Mouse (Mus musculus) stomach, embryonic 15.5 days (tissue): Measurements from ENCODE around the gene Ap2a1. TPM values are rescaled to one million over a fixed set of nuclear protein-coding genes. Genes with fewer than 3 reads are reported as not detected.

Experiments
- ATAC-seq: fragments of 200-750 bp; cut with Nextera tagmentation; 2 replicates; pipeline ENCODE4 v1.8.0; 2017; ENCODE audit warnings: low read depth, moderate number of reproducible peaks, moderate TSS enrichment; ENCODE audit not compliant: insufficient read depth, low FRiP score
- H3K27ac ChIP-seq: fragments of 300-500 bp; sonication (generic); 2 replicates; pipeline ENCODE4 v1.5.1; 2015; ENCODE audit warnings: mild to moderate bottlenecking, inconsistent platforms
- H3K27me3 ChIP-seq: fragments of 300-500 bp; sonication (generic); replicated peaks from 2 replicates; pipeline ENCODE4 v1.6.1; 2015; ENCODE audit warnings: inconsistent platforms
- H3K36me3 ChIP-seq: fragments of 300-500 bp; sonication (generic); 2 replicates; pipeline ENCODE4 v1.6.1; 2015; ENCODE audit warnings: inconsistent platforms
- H3K4me1 ChIP-seq: fragments of 300-500 bp; sonication (generic); 2 replicates; pipeline ENCODE4 v1.6.1; 2015; ENCODE audit warnings: inconsistent platforms
- H3K4me2 ChIP-seq: fragments of 300-500 bp; sonication (generic); 2 replicates; pipeline ENCODE4 v1.6.1; 2015; ENCODE audit warnings: mild to moderate bottlenecking, inconsistent platforms
- H3K4me3 ChIP-seq: fragments of 300-500 bp; sonication (generic); replicated peaks from 2 replicates; pipeline ENCODE4 v1.5.1; 2015; ENCODE audit warnings: inconsistent platforms
- H3K9ac ChIP-seq: fragments of 300-500 bp; sonication (generic); 2 replicates; pipeline ENCODE4 v1.6.1; 2015; ENCODE audit warnings: inconsistent platforms
- H3K9me3 ChIP-seq: fragments of 300-500 bp; sonication (generic); 2 replicates; pipeline ENCODE4 v1.6.1; 2016; ENCODE audit warnings: inconsistent platforms
- WGBS: fragments of 180-500 bp; shearing (Covaris S2); methylation state at CpG from one replicate; pipeline ENCODE4 v1.1.7; 2015; 5-methylcytosine and 5-hydroxymethylcytosine counted together
- polyA plus RNA-seq: library from polyadenylated mRNA; unstranded; fragments of >200 nt; fragmentation: Nextera tagmentation; extraction: Ambion mirVana; gene quantifications from 2 replicates; pipeline ENCODE4 v1.2.1, GENCODE M21; 2015

Gene Ap2a1
- polyA plus RNA-seq, 1 experiment from 2014 or later: 61.6 TPM

DNA sequence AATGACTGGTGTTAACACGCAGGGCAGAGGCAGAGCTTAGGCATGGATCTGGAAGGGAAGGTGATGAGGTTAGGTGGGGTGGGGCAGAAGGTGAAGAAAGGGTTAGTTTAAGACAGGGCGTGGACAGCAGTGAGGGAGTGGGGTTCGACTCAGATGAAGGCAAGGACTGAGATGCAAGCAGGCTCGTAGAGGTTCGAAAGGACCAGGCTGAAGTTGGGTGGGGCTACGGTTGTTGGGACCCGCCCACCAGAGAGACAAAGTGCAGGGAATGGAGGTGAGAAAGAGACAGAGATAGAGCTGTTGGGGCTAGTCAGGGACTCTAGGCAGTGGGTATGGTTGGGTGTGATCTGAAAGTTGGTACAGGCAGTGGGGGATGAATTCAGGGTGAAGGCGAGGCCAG is 33.0 kb upstream of the Ap2a1 start:
- H3K4me2 ChIP-seq: no peak overlapping the region
- no peaks in the 10 kb centered on the region for H3K9me3 ChIP-seq
- no peak overlapping the region for H3K4me3 ChIP-seq
- H3K4me1 ChIP-seq: no peaks in the 10 kb centered on the region
- no peaks in the 10 kb centered on the region for H3K27me3 ChIP-seq
- H3K36me3 ChIP-seq: no peaks in the 10 kb centered on the region
- WGBS: 57% methylated on average over 8 of the region's 8 CpGs
- no peak overlapping the region for H3K27ac ChIP-seq
- no peak for ATAC-seq
- H3K9ac ChIP-seq: no peak overlapping the region

DNA sequence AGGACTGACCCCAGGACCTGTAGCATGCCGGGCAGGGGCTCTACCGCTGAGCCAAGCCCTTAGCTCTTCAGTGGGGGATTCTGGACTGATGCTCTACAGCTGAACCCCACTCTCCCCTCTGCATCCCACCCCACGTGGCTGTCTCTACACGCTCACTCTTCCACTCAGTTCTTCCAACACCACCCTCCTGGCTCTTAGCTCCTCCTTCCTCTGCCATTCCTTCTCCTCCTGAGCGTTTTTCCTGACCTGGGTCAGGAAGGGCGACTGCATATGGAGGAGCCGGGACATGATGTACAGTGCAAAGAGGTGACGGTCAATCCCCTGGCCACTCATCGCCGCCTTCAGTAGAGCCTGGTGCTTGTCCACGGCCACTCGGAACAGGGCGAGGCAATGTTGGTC is 31.2 kb upstream of the Ap2a1 start:
- Histone ChIP-seq H3K9ac (no peak overlapping the region), H3K9me3 (no peaks in the 10 kb centered on the region), H3K4me3 (no peak overlapping the region), H3K27ac (no peak overlapping the region), H3K4me2 (no peak overlapping the region), H3K27me3 (no peaks in the 10 kb centered on the region), H3K36me3 (no peaks in the 10 kb centered on the region), H3K4me1 (no peaks in the 10 kb centered on the region)
- 84% methylated on average over 13 of the region's 13 CpGs for WGBS
- no peak for ATAC-seq

- no peaks in the 10 kb centered on the region for H3K9me3 ChIP-seq
- H3K9ac ChIP-seq: no peak overlapping the region
- no peak overlapping the region for H3K4me2 ChIP-seq
- no peaks in the 10 kb centered on the region for H3K4me1 ChIP-seq
- ATAC-seq: no peak
- no peaks in the 10 kb centered on the region for H3K36me3 ChIP-seq
- no peak overlapping the region for H3K27ac ChIP-seq
- H3K4me3 ChIP-seq: no peak overlapping the region
- 81% methylated on average over 10 of the region's 10 CpGs for WGBS
- H3K27me3 ChIP-seq: no peaks in the 10 kb centered on the region
Observed at GRCm38 (mm10) chr7:44959874-44960511, 30.7 kb upstream of the Ap2a1 start.

GRCm38 (mm10) chr7:44959281-44959680 is 30.0 kb upstream of the Ap2a1 start:
- no peaks in the 10 kb centered on the region for H3K9me3 ChIP-seq
- H3K27ac ChIP-seq: no peak overlapping the region
- no peak for ATAC-seq
- 75% methylated on average over 8 of the region's 8 CpGs for WGBS
- H3K36me3 ChIP-seq: no peaks in the 10 kb centered on the region
- no peak overlapping the region for H3K9ac ChIP-seq
- H3K4me1 ChIP-seq: no peaks in the 10 kb centered on the region
- H3K4me3 ChIP-seq: no peak overlapping the region
- H3K27me3 ChIP-seq: no peaks in the 10 kb centered on the region
- H3K4me2 ChIP-seq: no peak overlapping the region

GRCm38 (mm10) chr7:44958208-44958607 is 28.9 kb upstream of the Ap2a1 start:
- Histone ChIP-seq H3K9ac (no peak overlapping the region), H3K27me3 (no peaks in the 10 kb centered on the region), H3K4me3 (no peak overlapping the region), H3K36me3 (no peaks in the 10 kb centered on the region), H3K4me1 (no peaks in the 10 kb centered on the region), H3K9me3 (no peaks in the 10 kb centered on the region), H3K27ac (no peak overlapping the region), H3K4me2 (no peak overlapping the region)
- 52% methylated on average over 7 of the region's 7 CpGs for WGBS
- ATAC-seq: no peak

- H3K27me3 ChIP-seq: no peaks in the 10 kb centered on the region
- no peak overlapping the region for H3K27ac ChIP-seq
- no peaks in the 10 kb centered on the region for H3K36me3 ChIP-seq
- WGBS: 73% methylated on average over 20 of the region's 20 CpGs
- H3K4me1 ChIP-seq: 0 out of 2 replicates have a peak, but pooled peaks cover 3% of the 10 kb centered on the region
- no peak overlapping the region for H3K9ac ChIP-seq
- H3K9me3 ChIP-seq: no peaks in the 10 kb centered on the region
- H3K4me2 ChIP-seq: no peak overlapping the region
- ATAC-seq: no peak
- H3K4me3 ChIP-seq: no peak overlapping the region
Observed at GRCm38 (mm10) chr7:44957183-44957835, 28.0 kb upstream of the Ap2a1 start.

DNA sequence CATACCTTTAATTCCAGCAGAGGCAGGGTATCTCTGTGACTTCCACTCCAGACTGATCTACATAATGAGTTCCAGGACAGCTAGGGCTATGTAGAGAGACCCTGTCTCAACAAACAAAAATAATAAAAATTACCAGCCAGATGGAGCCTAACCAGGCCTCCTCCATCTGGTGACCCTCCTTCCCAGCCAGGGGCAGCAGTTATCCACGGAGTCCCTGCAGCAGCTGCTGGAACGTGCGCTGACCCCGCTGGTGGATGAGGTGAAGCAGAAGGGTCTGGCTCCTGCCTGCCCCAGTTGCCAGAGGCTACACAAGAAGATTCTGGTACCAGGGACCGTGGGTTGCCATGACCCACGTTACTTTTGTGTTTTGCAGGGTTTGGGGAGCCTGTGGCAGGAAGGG is 27.0 kb upstream of the Ap2a1 start:
- H3K9me3 ChIP-seq: no peaks in the 10 kb centered on the region
- H3K4me2 ChIP-seq: no peak overlapping the region
- peaks cover 4% of the 10 kb centered on the region; the same call in 1 of the 2 replicates for H3K27me3 ChIP-seq
- 65% methylated on average over 6 of the region's 6 CpGs for whole genome bisulfite sequencing
- no peak for ATAC-seq
- H3K9ac ChIP-seq: no peak overlapping the region
- no peak overlapping the region for H3K4me3 ChIP-seq
- H3K36me3 ChIP-seq: no peaks in the 10 kb centered on the region
- peaks cover 9% of the 10 kb centered on the region; the same call in 1 of the 2 replicates for H3K4me1 ChIP-seq
- H3K27ac ChIP-seq: no peak overlapping the region

GRCm38 (mm10) chr7:44955628-44956027 is 26.3 kb upstream of the Ap2a1 start:
- 45% methylated on average over 5 of the region's 5 CpGs for WGBS
- peaks cover 9% of the 10 kb centered on the region; the same call in 1 of the 2 replicates for H3K4me1 ChIP-seq
- H3K4me2 ChIP-seq: no peak overlapping the region
- H3K9me3 ChIP-seq: no peaks in the 10 kb centered on the region
- peaks cover 11% of the 10 kb centered on the region for H3K27me3 ChIP-seq
- H3K36me3 ChIP-seq: no peaks in the 10 kb centered on the region
- no peak overlapping the region for H3K9ac ChIP-seq
- no peak for ATAC-seq
- no peak overlapping the region for H3K27ac ChIP-seq
- no peak overlapping the region for H3K4me3 ChIP-seq

DNA sequence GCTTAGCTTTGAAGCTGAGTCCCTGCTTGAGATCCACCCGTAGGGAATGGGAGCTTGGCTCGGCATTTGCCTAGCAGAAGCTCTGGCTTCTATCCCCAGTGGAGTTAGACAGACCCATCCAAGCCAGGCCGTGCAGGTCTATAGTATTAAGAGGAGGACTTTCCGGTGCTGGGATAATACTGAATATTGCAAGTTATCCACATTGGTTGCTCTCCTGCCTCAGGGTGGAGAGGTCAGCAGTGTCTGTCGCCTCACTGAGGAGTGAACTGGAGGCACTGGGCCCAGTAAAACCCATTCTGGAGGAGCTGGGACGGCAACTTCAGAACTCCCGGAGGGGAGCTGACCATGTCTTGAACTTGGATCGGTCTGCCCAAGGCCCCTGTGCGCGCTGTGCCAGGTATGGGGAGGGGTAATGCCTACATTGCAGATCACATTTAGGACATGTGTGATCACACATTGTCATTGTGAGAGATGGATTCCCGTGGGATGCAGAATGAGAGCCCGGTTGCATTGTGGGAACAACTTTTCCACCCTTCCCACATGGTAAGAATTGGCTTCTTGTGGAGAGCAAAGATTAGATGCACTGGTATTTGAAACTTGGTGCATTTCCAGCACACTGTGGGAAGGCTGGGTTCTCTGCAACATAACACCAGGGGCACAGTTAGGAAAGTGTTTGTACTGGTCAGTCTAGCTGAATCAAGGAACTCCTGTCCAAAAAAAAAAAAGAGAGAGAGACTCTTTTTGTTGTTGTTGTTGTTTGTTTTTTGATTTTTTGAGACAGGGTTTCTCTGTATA is 25.0 kb upstream of the Ap2a1 start:
- ATAC-seq: no peak
- peaks cover 9% of the 10 kb centered on the region; the same call in 1 of the 2 replicates for H3K4me1 ChIP-seq
- 84% methylated on average over 12 of the region's 12 CpGs for WGBS

GRCm38 (mm10) chr7:44953561-44953960 is 24.3 kb upstream of the Ap2a1 start:
- H3K4me2 ChIP-seq: no peak overlapping the region
- peaks cover 18% of the 10 kb centered on the region for H3K27me3 ChIP-seq
- no peak overlapping the region for H3K4me3 ChIP-seq
- no peak overlapping the region for H3K27ac ChIP-seq
- WGBS: 66% methylated on average over 14 of the region's 14 CpGs
- H3K36me3 ChIP-seq: no peaks in the 10 kb centered on the region
- H3K9me3 ChIP-seq: no peaks in the 10 kb centered on the region
- peaks cover 9% of the 10 kb centered on the region; the same call in 1 of the 2 replicates for H3K4me1 ChIP-seq
- H3K9ac ChIP-seq: no peak overlapping the region
- ATAC-seq: no peak

More for the DNA sequence above, 25.0 kb upstream of the Ap2a1 start:
- Histone ChIP-seq H3K9ac (no peak overlapping the region), H3K27ac (no peak overlapping the region), H3K9me3 (no peaks in the 10 kb centered on the region), H3K4me3 (no peak overlapping the region), H3K4me2 (no peak overlapping the region), H3K27me3 (peaks cover 18% of the 10 kb centered on the region), H3K36me3 (no peaks in the 10 kb centered on the region)

GRCm38 (mm10) chr7:44952611-44953306 is 23.5 kb upstream of the Ap2a1 start:
- peak; percentile 91 for ATAC-seq
- 6% methylated on average over 24 of the region's 24 CpGs for WGBS

More at GRCm38 (mm10) chr7:44952611-44953306, 23.5 kb upstream of the Ap2a1 start:
- Histone ChIP-seq H3K4me2 (peak overlapping the region; percentile 95), H3K9me3 (no peaks in the 10 kb centered on the region), H3K27me3 (peaks cover 18% of the 10 kb centered on the region), H3K9ac (peak overlapping the region; percentile 54; the same call in 1 of the 2 replicates), H3K27ac (peak overlapping the region; percentile 75), H3K4me3 (peak overlapping the region; percentile 57), H3K4me1 (peaks cover 9% of the 10 kb centered on the region; the same call in 1 of the 2 replicates), H3K36me3 (no peaks in the 10 kb centered on the region)
